Mouse (Mus musculus) gastrocnemius, postnatal 10 days (tissue): ENCODE results near the gene Mpst. TPM values are rescaled to one million over a fixed set of nuclear protein-coding genes. Genes with fewer than 3 reads are reported as not detected.

Experiments used
- DNase-seq: peaks from one replicate; pipeline ENCODE4 v3.0.0; 2021; ENCODE audit warnings: mixed read lengths
- total RNA-seq, 2 experiments: library from RNA; stranded (reverse); gene quantifications; 2 replicates each; pipeline ENCODE4 v1.2.3; 2021

Mpst gene
- total RNA-seq, 2 experiments from 2014 or later, result 34.6 to 40.5 TPM

GRCm38 (mm10) chr15:78403896-78404295 is 2.3 kb upstream of the Mpst start:
- peak; percentile 37 for DNase-seq

DNA sequence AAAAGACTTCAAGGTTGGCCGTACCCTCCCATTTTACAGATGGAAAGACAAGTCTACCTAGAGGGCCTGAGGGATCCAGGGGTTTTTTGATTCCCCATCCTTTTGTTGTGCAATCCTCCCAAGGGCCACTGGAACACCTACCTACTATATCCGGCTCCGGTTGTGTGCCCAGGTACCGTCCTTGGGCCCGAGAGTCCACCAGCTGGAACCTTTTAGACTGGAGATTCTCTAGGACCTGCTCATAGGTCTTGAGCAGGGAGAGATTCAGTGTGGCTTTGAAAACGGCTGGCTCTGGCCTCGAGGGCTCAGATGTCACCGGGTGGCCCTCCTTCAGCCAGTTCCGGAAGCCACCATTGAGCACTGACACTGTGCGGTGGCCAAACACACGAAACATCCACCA is 1.1 kb upstream of the Mpst start:
- DNase-seq, result no peak

GRCm38 (mm10) chr15:78405517-78406211 is 552 bp upstream of the Mpst start, which contains the start of gene Tst:
Tst (minus strand) TSS chr15:78405907.
- peak; percentile 80 for DNase-seq

DNA sequence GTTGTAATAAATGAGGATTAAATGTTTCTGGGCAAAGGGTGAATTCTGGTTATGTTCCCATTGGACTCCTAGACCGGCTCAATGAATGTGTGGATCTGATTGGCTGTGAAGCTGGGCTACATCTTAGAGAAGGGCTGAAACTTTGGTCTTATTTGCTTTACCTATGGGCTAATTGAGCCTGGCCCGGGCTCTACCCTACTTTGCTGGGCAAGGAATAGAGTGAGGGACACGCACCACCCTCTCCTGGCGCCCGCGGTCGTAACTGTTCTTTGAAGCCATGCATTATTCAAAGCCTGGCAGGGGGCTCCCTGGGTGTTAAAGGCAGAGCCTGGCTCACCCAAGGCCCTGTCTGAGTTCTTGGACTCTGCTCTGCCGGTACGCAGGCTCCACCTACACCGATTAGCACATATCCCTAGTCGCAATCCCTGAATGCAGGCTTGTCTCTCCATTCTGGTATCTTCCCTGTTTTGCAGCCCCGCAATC is 3.4 kb downstream of the Mpst start:
- no peak for DNase-seq

GRCm38 (mm10) chr15:78413083-78413718 is 7.0 kb downstream of the Mpst start:
- no peak for DNase-seq

GRCm38 (mm10) chr15:78413719-78414117 is 7.5 kb downstream of the Mpst start:
- no peak for DNase-seq

DNA sequence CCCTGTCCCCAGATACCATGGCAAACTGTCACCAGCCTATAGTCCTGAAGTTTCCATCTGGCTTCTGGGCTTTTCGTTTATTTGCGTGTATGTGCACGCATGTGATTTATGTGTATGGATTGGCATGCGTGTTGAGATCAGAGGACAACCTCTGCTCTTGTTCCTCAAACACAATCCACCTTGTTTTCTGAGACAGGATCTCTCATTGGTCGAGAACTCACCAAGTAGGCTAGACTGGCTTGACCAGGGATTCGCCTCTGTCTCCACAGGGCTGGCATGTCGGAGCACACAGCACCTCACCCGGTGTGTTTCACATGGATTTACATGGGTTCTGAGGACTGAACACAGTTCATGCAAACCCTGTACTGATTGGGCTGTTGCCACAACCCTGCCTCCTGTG is 7.9 kb downstream of the Mpst start:
- no peak for DNase-seq

DNA sequence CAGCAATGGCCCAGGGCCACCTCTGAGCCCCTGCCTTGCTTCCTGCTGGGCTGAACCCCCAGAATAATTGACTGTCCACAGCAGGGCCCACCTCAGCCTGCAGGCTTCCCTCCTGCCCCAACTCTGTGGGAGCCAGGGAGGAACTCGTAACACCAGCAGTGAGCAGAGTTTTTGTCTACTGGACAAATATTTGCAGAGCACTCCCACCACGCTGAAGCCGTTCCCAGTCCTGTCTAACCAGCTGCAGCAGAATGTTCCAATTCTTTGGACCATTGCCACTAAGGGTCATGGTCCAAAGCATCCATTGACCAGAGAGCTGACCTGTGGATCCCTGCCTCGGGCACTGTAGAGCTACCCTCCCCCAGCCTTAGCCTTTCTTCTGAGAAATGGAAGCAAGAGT is 10.7 kb downstream of the Mpst start:
- no peak for DNase-seq

DNA sequence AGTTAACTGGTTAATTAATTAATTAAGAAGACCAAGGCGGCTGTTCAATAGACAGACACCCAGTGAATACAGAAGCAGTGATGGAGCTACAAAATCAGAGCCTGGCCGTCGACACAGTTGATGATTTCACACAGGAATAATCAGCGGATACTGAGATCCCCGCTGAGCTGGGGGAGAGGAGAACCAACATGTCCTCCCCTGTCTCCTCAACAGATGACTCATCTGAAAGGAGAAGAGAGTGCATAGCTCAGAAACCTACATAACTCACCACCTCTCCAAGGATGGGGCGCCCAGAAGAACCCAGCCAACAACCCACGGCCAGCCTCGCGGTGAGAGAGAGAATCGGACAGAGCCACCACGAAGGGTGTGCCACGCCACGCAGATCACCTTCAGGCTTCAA is 14.2 kb downstream of the Mpst start:
- no peak for DNase-seq

DNA sequence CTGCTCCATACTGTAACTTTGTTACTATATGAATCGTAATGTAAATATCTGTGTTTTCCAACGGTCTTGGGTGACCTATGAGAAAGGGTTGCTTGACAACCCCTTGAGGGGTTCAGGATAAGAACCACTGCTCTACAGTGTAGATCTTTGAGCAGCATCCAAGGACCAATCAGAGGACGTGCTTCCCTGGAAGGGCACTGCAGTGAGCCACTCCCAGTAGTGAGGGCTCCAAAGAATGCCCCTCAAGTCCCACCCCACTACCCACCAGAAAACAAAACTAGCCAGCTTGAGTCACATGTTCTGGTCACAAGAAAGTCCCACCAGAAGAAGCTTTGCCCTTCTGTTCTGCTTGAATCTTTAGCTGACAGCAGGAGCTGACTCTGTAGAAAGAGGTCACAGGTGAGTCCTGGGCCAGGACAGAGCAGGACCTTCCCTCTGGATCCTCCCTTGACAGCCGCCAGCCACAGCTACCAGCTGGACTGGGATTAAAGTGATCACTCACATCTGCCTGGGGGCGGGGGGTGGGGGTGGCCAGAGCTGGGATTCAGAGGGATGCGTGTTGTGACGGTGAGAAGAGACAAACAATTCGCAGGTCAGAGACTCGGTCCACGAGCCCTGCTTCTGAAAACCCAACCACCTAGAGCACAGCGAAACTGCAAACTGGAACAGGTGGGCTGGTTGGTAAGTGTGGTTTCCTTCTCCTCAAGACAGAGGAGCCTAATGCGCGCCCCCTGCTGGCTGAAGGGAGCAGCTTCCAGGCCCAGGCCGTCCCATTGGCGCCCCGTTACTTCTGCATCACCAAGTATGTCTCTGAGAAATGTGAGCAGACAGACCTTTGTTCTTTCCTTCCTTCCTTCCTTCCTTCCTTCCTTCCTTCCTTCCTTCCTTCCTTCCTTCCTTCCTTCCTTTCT is 16.1 kb downstream of the Mpst start:
- DNase-seq, result peak; percentile 89

DNA sequence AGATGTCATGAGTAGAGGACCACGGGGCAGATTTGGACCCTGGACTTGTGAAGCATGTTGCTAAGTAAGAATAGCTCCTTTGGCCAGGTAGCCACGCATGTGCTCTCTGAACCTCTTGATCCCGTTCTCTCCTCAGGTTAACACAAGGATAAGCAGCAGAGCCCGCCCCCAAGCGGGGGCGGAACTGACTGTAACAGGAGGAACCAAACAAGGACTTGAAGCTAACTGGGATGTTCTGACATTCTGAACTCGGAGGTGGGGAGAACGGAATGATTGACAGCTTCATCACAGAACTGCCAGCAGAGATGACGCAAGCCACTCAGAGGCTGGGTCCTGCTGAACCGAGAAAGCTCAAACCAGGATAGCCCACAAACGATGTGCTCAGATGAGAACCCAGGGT is 18.3 kb downstream of the Mpst start:
- DNase-seq, result no peak

GRCm38 (mm10) chr15:78425230-78425629 is 19.0 kb downstream of the Mpst start:
- DNase-seq, result no peak

GRCm38 (mm10) chr15:78428391-78429138 is 22.3 kb downstream of the Mpst start, which contains the start of gene Kctd17:
Kctd17 (plus strand) TSS chr15:78428564.
- DNase-seq, result peak; percentile 77

DNA sequence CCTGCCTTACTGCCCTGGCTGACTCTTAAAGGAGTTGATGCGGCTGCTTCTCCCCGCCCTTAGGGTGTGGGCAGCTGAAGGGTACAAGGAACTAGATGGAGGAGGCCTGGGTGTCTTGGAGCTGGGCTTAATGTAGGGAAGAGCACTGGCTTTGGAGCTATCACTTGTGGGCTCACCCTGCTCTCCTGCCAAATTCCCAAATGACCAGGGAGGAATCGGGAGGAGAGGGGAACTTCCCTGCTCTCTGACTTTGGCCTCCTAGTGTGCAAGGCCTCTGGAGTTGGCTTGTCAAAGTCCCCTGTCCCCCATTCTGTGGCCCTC is 22.9 kb downstream of the Mpst start:
- DNase-seq, result no peak

DNA sequence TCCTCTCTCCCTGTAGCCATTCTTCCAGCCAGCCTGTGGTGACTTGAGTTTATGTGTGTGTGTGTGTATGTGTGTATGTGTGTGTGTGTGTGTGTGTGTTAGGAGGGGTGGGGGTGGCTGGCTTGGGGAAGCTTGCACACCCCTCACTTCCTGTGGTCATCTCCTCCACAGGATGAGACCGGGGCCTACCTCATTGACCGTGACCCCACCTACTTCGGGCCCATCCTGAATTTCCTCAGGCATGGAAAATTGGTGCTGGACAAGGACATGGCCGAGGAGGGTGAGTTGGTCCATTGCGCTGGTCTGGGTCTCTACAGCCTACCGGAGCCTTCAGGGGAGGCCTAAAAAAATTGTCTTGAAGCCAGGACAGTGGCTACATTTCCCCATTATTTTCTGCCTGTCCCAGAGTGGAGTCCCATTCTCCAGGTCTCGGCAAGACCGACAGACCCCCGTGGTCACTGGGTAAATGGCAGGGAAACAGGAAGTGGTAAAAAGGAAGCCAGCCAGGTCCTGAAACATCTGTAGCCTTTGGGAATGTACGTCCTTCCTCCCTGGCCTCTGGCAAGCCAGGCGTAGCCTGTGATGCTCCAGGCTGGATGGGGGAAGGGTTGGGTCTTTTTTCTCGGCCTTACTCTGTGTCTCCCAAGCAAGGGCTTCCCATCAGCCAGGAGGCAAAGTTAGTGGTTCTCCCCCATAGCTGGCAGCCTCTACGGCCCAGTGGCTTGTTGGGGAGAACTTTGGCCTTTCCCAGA is 23.8 kb downstream of the Mpst start:
- DNase-seq, result no peak

DNA sequence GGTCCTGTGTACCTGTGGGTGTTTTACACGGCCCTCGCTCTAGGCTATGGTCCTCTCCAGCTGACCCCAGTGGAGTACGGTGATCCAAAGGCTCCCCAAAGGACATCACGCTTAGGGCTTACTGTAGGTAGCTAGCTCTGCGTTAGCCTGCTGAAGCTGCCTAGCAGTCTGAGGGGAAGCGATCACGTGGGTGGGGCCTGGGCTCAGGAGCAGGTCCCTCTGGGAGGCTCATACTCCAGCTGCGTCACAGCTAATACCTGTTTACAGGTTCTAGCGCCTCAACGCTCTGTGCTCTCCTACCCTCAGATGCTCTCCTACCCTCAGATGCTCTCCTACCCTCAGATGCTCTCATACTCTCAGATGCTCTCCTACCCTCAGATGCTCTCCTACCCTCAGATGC is 24.7 kb downstream of the Mpst start:
- no peak for DNase-seq

GRCm38 (mm10) chr15:78431541-78432121 is 25.4 kb downstream of the Mpst start:
- no peak for DNase-seq

GRCm38 (mm10) chr15:78434896-78435520 is 28.8 kb downstream of the Mpst start:
- DNase-seq, result no peak

DNA sequence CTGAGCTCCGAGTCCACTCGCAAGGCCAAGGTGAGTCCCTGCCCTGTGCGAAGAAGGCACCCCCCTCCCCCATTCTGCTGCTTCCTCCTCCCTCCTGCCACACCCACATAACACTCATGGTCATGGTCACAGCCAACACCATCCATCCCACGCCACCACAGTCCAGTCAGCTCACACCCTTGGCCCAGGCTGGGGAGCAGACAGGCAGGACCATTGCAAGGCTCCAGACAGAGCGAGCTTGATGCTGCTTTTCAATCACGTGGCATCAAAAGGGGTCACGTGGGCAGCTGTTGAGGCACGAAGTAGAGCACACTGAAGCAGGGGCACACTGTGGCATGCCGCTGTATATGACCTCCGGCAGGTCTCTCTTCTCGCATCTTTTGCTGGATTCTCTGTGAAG is 29.5 kb downstream of the Mpst start:
- no peak for DNase-seq

- peak; percentile 91 for DNase-seq
Observed at GRCm38 (mm10) chr15:78436380-78437192, 30.4 kb downstream of the Mpst start.
